Mouse (Mus musculus) cerebellum, postnatal 25 days (tissue): ENCODE measurements around the gene Pla1a.

ENCODE experiments used
- DNase-seq, 2 experiments: peaks; one replicate each; pipeline ENCODE4 v3.0.0; 2021; ENCODE audit warnings: mixed read lengths in 2 of 2

Pla1a gene

DNA sequence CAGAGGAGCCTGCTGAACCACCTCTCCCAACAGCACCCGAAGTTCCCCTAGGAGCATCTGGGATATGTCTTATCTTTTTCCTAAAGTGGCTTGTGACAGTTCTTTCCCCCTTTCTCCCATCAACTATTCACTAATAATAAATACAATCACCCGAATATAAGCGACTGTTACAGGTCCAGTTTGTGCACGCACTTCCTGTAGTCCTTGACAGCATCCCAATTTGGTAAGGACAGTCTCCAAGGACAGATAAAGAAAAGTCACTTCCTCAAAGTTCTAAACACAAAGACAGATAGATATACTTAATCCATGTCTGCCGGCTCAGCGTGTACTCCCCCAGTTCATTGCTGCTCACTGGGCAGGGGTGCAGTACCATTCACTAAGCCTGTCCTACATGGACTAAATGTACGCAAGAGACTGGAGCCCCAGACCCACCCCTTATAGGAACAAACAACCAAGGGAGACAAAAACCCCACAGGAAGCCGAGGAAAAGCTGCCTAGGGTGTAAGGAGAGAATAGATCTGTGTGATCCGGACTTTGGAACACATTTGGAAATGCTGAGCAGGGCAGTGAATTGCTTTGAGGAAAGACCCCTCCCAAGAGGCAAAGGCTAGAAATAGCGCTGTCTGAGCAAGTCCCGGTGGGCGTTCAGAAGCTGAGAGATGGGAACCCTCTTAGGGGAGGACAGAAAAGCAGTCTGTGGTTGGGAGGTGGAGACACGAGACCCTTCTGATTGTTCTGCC, 1.3 kb downstream of the Pla1a start:
- DNase-seq = no peak

DNA sequence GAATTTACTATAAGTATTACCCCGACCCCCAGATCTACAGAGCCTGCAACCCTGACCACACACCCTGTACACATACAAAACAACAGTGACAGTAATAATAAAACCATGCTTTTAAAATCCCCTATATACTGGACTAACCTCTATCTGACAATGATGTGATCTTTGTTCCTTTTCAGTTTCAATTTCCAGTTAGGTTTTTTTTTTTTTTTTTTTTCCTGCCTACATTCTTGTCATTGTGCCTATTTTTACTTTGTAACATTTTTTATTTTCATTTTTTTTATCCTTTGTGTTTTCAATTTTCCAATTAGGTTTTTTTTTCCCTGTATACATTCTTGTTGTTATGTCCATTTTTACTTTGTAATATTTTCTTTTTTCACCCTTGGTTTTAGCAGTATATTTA, 7.1 kb downstream of the Pla1a start:
- no peak for DNase-seq

DNA sequence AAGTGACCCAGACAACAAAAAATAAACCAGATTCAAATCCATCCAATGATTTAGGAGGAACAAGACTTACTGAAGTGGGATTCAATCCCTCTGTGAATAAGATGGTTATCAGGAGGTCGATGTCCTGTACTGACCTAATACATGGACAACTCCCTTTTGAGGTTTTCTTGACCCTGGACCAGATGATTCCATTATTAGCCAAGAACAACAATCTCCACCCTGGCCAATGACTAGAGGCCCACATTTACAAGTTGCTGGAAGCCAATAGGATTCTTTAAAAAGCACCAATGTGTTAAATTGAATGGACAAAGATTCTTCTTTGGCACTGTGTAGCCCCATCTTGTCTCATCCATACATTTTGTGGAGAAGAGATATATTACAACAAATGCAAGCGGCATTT, 7.6 kb downstream of the Pla1a start:
- DNase-seq = no peak

DNA sequence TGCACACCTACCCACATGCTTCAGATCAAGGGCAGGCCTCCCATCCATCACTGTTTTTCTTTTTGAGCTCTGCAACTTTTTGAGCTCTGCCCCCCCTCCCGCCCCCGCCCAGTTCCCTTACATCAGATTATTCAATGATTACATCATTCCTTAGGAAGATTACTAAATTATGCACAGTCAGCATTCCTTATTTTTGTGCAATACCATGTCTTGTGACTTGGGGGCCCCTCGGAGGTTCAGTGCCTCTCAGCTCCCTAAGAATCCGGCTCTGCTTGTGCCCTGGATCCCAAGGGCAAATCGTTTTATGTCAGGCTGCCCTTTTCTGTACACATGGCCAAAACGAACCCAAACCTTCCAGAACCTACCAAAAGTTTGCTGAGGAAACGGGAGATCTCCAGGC, 18.0 kb downstream of the Pla1a start:
- DNase-seq = no peak

DNA sequence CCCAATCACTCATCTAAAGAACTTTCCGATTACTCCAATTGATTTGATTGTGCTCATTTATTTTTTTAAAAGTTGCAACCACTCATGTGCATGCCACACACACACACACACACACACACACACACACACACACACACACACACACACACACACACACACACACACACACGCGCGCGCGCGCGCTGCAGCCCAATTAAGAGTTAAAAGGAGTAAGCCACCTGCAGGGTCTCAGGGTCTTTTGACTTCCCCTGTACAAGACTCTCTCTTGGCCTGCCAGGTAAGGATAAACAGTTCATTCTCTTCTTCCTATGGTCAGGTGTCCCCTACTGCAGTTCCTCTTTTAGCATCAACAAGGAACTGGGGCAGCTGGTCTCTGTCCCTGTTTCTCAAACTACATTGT, 24.5 kb downstream of the Pla1a start:
- DNase-seq = no peak

DNA sequence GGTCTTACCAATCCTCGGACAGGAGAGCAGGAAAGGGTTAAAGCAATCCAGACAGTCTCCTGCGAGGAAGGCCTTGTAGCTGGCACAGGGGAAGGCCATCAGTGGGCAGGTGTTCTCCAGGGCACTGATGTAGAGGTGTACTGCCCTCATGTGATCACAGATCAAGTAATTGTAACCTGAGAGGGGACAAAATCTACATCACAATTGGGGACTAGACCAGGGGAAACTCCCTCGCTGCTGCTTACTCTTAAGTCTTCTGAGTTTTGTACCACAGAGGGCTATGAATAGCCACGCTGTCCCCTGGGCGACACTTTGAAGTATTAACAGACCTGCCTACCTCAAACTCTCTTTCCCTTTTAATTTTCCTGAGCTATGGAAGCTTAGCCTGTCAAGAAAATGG, 25.4 kb downstream of the Pla1a start:
- no peak for DNase-seq

DNA sequence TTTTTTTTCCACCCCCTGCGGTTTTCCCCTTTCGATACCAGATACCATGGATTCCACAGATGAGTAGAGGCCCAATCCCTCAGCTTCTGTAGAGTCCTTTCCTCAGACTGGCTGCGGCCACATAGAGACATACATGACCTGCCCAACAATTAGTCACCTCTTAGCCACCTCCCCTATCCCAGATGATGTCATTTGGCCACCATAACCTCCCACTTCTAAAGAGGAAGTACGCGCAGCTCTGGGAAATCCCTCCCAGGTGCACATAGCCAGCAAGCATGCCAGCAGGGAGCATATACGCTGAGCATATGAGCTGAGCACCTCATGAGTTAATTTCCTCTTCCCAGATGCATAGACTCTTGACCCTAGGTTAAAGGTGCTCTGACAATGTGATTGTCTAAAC, 26.2 kb downstream of the Pla1a start:
- DNase-seq = no peak

DNA sequence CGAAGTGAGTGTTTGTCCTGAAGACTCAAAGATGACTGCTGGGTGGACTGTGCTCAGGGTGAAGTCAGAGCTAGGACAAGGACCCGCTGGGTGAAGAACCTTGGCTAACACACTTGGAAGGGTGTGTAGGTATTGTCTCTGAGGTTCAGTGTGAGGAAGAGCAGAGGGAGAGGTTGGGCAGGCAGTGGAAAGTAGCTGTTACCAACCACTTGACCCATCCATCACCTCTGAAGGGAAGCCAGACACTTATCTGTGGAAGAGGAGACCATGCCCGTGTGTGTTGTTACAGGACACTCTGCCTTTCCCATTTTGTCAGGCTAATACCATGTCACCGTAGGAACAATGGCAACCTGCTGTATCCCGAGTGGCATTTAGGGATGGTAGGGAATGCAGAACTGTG, 26.7 kb downstream of the Pla1a start:
- no peak for DNase-seq

DNA sequence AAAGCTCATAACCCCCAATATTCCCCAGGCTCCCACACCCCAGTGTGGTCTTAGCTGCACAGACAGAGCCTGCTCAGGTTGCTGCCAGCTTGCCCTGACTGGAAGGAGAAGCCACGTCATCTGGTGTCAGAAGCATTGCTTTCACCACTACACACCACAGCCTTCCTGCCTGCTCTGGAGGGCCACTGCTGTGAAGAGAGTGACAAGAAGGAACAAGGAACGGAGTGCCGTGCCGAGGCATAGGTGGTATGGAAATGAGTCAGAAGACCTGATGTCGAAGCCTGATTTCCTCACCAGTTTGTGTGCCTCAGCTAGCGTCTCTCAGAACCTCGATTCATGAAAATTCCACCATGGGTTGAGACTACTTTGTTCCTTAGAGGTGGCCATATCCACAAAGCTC, 29.3 kb downstream of the Pla1a start:
- DNase-seq = no peak

DNA sequence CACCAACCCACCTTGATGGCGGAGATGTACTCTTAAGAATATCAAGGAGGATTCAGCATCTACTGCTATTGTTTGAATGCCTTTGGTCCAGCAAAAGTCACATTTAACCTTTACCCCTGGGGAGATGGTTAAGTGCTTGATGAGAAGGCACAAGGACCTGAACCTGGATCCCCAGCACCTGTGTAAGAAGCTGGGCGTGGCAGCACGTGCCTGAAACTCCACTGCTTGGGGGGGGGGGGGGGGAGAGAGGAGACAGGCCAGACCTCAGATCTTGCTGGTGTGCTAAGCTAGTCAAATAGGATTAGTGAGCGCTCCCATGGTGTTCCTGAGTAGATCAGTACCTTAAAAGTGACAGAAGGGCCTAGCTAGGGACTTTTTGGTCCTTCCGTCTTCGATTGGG, 31.5 kb downstream of the Pla1a start:
- no peak for DNase-seq

DNA sequence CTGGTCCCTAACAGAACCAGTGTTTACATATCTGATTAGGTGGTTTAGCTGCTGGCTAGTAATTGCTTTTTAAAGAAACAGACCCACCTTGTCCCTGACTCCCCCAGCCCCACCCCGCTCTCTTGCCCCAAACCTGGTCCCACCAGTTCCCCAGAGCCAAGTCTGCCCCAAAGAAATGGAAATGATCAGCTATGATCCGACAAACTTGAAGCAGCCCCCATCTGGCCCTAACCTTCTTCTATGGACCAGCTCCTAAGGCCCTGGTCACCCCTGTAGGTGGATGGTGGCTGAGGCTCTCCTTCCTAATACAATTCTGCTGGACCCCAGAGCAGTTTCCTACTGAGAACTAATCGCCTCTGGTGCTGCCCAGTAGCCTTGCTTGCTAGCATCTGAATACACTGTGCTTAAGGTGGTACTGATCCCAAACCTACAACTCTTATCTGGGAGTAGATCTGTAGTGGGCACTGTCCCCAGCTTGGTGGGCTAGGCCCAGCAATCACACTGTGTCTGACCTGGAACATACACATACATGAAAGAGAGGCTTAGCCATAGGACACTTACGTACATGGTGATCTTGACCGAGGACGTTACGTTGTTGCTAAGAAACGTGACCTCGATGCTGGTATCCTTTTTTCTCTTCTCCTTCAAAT, 32.5 kb downstream of the Pla1a start:
- no peak for DNase-seq

DNA sequence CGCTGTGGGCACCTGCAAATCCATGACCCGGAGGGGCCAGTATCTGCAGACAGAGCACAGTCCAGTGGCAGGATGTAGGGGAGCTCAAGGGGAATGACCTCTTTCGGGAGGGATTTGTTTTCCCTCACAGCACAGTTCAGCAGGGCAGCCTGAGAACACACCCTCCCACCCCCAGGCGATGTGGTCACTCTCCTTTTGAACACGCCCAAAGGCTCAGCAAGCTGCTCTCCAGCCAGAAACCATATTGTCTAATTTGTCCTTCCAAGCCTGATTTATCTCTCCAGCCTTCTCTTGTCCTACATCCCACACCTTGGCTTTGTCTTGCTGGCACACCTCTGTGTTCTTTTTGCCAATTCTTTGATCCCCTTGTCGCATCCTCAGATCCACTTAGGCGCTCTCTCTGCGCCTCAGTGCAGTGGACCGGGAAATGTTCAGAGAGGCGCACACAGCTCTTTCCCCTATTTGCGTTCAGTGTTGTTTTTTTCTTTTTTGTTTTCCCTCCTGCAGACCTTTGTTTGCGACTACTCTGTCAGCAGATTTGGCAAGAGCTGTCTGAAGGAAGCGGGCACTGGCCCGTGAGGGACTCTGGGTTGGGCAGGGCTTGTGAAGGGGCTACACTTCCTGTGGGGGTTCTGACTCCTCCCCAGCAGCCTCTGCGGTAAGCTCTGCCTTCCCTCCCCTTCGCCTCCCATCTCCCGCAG, 33.3 kb downstream of the Pla1a start:
- peak; percentile 37 to 46 for DNase-seq

DNA sequence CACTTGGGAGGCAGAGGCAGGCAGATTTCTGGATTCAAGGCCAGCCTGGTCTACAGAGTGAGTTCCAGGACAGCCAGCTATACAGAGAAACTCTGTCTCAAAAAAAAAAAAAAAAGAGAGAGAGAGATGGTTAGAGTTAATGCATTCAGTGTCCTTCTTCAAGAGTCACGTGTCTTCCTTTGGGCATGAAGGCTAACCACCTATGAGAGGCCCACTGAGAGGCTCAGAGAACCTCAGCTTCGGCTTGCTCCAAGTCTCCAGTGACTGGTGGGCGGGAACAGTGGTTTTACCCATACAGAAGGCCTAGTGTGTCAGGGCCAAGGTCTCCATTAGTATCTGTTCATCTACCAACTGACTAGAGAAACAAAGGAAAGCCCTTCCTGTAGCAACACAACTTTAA, 33.9 kb downstream of the Pla1a start:
- no peak for DNase-seq

DNA sequence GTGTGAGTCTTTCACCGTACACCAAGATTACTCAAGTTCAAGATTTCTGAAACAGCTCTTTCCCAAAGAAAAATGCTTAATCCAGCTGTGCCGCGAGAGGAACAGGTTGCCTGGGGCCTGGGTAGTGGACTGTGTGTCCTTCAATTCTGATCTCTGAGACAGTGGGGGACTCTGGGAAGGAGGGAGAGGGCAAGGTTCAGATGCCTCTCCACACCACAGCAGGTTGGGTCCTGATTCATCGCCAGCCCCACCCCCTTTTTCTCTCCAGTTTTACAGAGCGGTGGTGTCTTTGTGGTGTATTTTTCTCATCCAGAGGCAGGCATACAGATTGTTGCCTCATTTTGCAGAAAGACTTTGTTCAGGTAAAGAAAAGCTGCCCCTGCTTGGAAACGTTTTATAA, 34.7 kb downstream of the Pla1a start:
- DNase-seq = no peak

DNA sequence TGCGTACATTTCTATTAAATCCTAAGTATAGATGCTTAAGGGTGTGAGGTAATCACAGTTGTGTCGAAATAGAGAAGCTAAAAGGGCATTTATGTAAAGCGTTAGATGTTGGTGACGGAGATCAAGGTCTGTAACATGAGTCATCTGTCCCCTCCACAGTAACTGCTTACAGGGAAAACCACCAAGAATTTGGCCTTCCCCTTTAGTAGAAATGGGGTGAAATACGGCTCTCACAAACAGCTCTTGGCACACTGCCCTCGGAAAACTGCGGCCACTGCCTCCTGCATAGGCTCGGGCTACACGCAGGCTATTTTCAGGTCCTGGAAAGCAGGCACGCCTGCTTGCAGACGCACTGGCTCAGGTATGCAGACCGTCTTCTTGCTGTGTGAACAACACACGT, 36.8 kb downstream of the Pla1a start:
- DNase-seq = peak; percentile 70 to 79

DNA sequence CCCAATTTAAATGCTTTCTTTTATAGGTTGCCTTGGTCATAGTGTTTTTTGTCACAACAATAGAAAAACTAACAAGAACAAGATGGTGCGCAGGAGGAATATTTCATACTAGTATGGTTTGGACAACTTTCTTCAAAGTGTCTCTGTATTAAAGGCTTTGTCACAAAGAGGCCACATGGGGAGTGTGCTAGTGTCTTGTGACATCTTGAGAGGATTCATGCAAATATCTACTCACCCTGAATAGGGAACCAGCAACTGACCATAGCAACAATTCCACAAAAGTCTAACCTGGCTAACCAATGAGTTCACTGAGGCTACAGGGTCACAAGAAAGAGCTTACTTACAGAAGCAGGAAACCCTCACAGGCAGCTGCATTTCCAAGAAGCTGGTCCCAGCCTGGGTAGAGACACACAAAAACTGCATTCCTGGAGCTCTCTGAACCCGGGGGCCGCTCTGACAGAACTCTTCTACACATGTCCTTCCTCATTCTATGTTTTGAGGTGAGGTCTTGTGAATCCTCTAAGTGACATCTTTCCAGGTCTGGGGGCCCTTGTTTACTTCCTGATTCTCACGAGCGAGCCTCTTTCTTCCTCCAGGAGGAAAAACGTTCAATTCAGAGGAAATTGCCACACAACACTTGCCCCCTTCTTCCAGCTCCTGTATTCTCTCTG, 37.8 kb downstream of the Pla1a start:
- DNase-seq = no peak

DNA sequence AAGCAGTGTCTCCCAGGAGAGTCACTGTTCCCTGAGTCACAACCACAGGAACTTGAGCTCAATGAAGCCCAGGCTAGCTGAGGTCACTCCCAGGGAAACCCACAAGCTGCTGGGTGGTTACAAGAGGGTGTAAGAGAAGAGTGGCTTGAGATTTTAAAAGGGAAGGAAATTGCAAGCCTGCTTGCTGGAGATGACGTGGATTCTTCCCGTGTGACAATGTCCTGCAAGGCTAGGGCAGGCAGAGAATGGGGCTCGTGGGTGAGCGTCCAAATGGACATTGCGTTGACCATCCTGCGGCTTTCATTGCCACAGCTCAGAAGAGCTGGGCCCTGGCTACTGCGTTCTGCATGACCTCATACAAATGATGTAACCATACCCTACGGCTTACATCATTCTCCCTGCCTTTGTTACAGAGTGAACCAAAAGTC, 38.7 kb downstream of the Pla1a start:
- no peak for DNase-seq

DNA sequence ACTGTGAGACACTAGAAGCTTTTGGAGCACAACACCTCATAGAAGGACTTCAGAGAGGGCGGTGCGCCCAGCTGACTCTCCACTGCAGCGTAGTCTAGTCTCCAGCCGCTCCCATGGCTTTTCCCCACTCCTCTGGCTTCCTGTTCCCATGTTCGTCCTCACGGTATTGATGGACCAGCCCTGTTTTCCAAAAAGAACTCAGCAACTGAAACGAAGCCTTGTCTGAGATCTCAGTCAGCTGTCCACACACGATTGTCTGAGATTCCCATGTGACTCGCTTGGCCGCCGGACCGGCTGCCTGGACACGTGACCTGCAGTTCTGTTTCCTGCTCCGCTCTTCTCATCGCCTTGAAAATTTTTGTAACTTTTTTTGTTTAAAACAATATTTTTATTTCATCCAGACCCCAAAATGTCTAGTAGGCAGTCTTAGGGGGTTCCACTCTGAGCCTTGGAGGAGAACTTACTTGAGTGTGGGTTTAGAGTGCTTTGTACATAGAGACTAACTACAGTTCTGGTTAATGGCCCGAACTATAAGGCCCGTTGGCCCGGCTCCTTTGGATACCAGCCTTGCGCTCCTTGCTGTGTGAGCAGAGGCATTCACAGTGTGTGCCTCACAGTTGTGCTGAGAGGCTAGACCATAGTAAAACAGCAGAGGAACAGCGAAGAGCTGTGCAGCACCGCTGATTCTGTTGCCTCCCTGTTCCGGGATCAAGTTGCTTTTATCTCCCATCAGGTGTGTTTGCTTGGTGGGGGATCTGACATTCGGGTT, 40.6 kb downstream of the Pla1a start:
- DNase-seq = peak in 1 of 2 experiments; percentile 45

DNA sequence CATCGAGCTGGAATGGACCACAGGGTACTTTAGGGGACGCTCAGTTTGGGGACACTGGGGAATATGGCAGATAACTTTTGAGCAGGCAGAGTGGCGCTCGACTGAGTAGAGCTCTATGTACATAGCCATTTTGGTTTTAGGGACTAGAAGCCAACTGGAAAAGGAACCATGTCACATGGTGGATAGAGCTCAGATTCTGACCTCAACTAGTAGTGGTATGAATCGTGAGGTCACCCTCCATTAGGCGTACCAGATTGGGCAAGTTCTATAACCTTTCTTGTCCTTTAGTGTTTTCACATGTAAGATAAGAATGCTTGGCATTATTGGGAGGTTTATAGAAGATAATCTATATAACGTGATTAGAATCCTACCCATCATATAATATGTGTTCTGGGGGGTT, 42.6 kb downstream of the Pla1a start:
- no peak for DNase-seq

DNA sequence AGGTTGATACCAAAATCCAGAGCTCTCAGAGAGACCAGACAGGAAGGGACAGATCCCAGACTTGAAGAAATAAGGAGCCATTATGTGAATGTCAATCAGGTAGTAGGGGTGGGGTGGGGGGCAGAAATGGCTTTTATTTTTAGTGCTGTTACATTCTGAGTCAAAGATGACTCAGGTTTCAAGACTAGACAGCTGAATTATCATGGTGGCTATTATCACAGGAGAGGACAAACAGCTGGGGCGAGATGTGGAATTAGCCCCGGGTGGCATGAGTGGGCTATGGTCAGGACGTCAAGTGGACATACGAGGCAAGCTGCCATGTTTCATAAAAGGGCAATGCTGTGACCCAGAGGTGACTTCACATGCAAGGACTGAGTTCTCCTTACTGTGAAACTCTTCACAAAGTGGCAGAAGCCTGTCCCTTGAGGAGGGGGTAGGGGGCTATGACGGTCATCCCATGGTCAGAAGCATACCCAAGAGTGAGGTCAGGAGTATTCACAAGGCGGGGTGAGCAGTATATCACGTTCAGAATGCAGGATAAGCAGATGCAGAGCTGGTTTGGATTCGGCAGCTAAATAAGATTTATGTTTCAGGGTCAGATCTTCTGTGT, 43.6 kb downstream of the Pla1a start:
- DNase-seq = no peak

DNA sequence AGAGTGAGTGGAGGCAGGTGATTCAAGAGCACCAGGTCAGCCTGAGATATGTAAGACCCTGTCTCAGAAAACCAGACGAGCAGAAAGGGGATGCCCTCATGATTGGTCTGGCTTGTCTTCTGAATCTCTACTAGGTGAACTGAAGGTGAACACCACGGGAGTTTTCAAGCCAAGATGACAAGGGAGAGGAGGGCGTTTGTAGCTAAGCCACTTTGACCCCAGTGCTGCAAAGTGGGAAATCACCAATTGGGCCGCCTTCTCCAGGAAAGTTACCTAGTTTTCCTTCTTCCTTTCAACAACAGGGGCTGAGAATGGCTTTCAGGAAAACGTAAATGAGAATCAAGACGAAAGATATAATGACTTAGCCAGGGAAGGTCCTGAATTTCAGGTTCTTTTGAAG, 44.2 kb downstream of the Pla1a start:
- no peak for DNase-seq

DNA sequence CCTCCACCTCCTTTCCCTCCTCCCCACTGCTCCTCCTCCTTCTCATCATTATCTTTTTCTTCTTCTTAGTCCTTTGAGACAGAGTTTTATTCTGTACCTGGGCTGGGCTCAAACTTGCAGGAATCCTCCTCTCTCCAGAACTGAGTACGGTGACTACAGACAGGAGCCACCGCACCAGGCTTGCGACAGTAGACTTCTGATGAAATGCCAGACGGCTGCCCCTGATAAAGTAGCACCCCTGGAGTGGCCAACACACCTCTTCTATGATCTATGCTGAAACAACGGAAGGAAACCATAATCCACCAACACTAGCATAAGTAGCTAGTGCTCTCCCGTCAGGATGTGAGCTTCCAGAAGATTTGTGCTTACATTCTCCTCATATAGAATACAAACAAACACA, 45.6 kb downstream of the Pla1a start:
- DNase-seq = no peak
